Mouse (Mus musculus) left cerebral cortex, postnatal 36 days (tissue): Measurements from ENCODE around the gene Dcst2. TPM values are rescaled to one million over a fixed set of nuclear protein-coding genes. Genes with fewer than 3 reads are reported as not detected.

Source experiments
- DNase-seq, 2 experiments: peaks; one replicate each; pipeline ENCODE4 v3.0.0; 2021 to 2022; ENCODE audit warnings: low spot score in 2 of 2, mixed read lengths in 1 of 2
- intact Hi-C: fragments of 180-260 bp; cut with DNase I; formaldehyde crosslinking; loops from one replicate; pipeline ENCODE4 v1.15.1; 2025
- total RNA-seq, 2 experiments: library from RNA; stranded (reverse); gene quantifications; 2 replicates each; pipeline ENCODE4 v1.2.3; 2021

Gene Dcst2
- total RNA-seq, 2 experiments from 2014 or later: 0.23 to 0.39 TPM

DNA sequence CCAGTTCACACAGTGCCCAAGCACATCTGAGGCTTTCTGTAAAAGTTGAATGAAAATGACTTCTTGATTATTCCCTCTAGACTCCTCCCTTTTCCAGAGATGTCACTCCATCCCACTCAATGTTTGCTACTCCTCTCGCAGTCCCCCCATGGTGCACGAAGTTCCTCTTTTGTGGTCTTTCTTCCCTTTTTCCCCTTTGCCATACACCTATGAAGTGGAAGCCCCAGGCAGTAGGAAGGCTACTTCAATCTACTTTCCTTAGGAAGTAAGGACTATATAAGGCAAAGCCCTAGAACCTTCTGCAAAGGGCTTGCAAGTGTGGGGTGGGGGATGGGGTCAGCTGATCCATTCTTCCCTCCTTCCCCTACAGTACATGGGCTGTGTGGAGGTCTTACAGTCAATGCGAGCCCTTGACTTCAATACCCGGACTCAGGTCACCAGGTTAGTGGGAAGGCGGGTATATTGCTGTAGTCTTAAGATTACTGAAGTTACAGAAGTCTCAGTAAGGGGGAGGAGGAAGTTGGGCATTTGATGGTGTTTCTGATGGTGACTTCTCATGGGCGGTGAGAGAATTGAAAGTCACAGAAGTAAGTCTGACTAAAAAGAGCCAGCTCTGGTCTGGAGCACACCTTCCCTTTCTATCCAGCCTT is 60.9 kb downstream of the Dcst2 start:
- intact Hi-C loops: no loop called here

GRCm38 (mm10) chr3:89424416-89425140 is 62.8 kb downstream of the Dcst2 start:
- DNase-seq: no peak
- intact Hi-C loops: no loop called here

More for the DNA sequence above, 60.9 kb downstream of the Dcst2 start:
- DNase-seq: no peak

DNA sequence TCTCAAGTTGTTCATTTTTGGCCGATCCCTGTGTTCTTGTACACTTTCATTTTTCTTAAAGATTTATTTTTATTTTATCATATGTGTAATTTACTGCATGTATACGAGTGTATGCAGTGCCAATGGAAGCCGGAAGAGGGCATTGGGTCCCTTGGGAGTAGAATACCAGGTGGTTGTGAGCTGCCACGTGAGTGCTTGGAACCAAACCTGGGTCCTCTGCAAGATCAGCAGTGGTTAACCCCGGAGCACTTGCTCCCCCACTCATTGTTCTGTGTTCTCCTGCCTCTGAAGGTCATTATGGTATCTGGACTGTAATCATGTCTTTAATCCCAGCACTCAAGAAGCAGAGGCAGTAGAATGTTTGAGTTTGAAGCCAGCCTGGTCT is 63.4 kb downstream of the Dcst2 start:
- DNase-seq: no peak
- intact Hi-C loops: no loop called here

GRCm38 (mm10) chr3:89425876-89426275 is 64.1 kb downstream of the Dcst2 start:
- no peak for DNase-seq
- intact Hi-C loops: no loop called here

Other genes starting within 250 kb of the Dcst2 start
- gene Pklr, start 225.8 kb upstream of the Dcst2 start, total RNA-seq: not detected
- 10 to 100 TPM; 12.9 to 19.1 TPM for gene Hcn3, start 201.8 kb upstream of the Dcst2 start, total RNA-seq
- 10 to 100 TPM; 36.8 to 52.2 TPM for gene Clk2, start 197.2 kb upstream of the Dcst2 start, total RNA-seq
- 10 to 100 TPM; 64.0 to 67.2 TPM for gene Scamp3, start 184.5 kb upstream of the Dcst2 start, total RNA-seq
- gene Fam189b, start 178.8 kb upstream of the Dcst2 start, total RNA-seq: 10 to 100 TPM; 59.3 to 60.3 TPM
- 10 to 100 TPM; 62.4 to 64.6 TPM for gene Gba, start 159.0 kb upstream of the Dcst2 start, total RNA-seq
- 10 to 100 TPM; 21.0 to 21.3 TPM for gene Thbs3, start 146.8 kb upstream of the Dcst2 start, total RNA-seq
- gene Mtx1, start 134.9 kb upstream of the Dcst2 start, total RNA-seq: 10 to 100 TPM; 90.6 to 93.8 TPM
- gene Muc1, start 132.9 kb upstream of the Dcst2 start, total RNA-seq: 1 to 10 TPM in 1 of 2 experiments, under 1 TPM in 1; 0.44 to 1.1 TPM
- 10 to 100 TPM; 59.7 to 64.9 TPM for gene Krtcap2, start 116.0 kb upstream of the Dcst2 start, total RNA-seq
- 10 to 100 TPM; 74.4 to 88.7 TPM for gene Trim46, start 115.7 kb upstream of the Dcst2 start, total RNA-seq
- 10 to 100 TPM; 47.0 to 51.7 TPM for gene Dpm3, start 102.6 kb upstream of the Dcst2 start, total RNA-seq
- 10 to 100 TPM; 34.5 to 39.1 TPM for gene Slc50a1, start 91.4 kb upstream of the Dcst2 start, total RNA-seq
- gene Efna1, start 80.8 kb upstream of the Dcst2 start, total RNA-seq: 1 to 10 TPM; 4.2 to 7.4 TPM
- 10 to 100 TPM; 50.4 to 59.5 TPM for gene Efna3, start 39.0 kb upstream of the Dcst2 start, total RNA-seq
- 1 to 10 TPM in 1 of 2 experiments, not detected in 1; 1.2 TPM for gene Efna4, start 23.9 kb upstream of the Dcst2 start, total RNA-seq
- 100 to 1,000 TPM in 1 of 2 experiments, 10 to 100 TPM in 1; 96.1 to 120 TPM for gene Adam15, start 12.0 kb upstream of the Dcst2 start, total RNA-seq
- not detected for gene Dcst1, start 3.3 kb downstream of the Dcst2 start, total RNA-seq
- gene Zbtb7b, start 32.8 kb downstream of the Dcst2 start, total RNA-seq: 10 to 100 TPM; 10.9 to 18.6 TPM
- 1 to 10 TPM; 4.2 to 5.3 TPM for gene Lenep, start 40.8 kb downstream of the Dcst2 start, total RNA-seq
- 10 to 100 TPM; 31.0 to 32.5 TPM for gene Flad1, start 49.9 kb downstream of the Dcst2 start, total RNA-seq
- gene Cks1b, start 56.4 kb downstream of the Dcst2 start, total RNA-seq: 1 to 10 TPM; 2.1 to 2.3 TPM
- gene Shc1, start 56.5 kb downstream of the Dcst2 start, total RNA-seq: 10 to 100 TPM; 10.6 to 16.0 TPM
- 10 to 100 TPM; 53.7 to 61.4 TPM for gene Pygo2, start 68.2 kb downstream of the Dcst2 start, total RNA-seq
- 10 to 100 TPM; 35.2 to 40.6 TPM for gene Pbxip1, start 74.7 kb downstream of the Dcst2 start, total RNA-seq
- gene Pmvk, start 92.6 kb downstream of the Dcst2 start, total RNA-seq: 10 to 100 TPM; 32.9 to 33.1 TPM
- gene Kcnn3, start 158.2 kb downstream of the Dcst2 start, total RNA-seq: 10 to 100 TPM; 16.4 to 23.5 TPM